Mouse (Mus musculus) stomach, embryonic 16.5 days (tissue): Measurements from ENCODE around the gene Fam20b. TPM values are rescaled to one million over a fixed set of nuclear protein-coding genes. Genes with fewer than 3 reads are reported as not detected.

ENCODE experiments used
- ATAC-seq: fragments of 200-750 bp; cut with Nextera tagmentation; 2 replicates; pipeline ENCODE4 v1.8.0; 2017; ENCODE audit warnings: moderate number of reproducible peaks, moderate TSS enrichment; ENCODE audit not compliant: insufficient read depth, low FRiP score
- H3K27ac ChIP-seq: fragments of 300-500 bp; sonication (generic); 2 replicates; pipeline ENCODE4 v1.5.1; 2014; ENCODE audit warnings: low read length
- H3K27me3 ChIP-seq: fragments of 300-500 bp; sonication (generic); 2 replicates; pipeline ENCODE4 v1.6.1; 2014; ENCODE audit warnings: low read length, control low read depth, mixed read lengths; ENCODE audit not compliant: control insufficient read depth, insufficient read depth
- H3K36me3 ChIP-seq: fragments of 300-500 bp; sonication (generic); 2 replicates; pipeline ENCODE4 v1.6.1; 2014; ENCODE audit warnings: low read length; ENCODE audit not compliant: control insufficient read depth, insufficient read depth
- H3K4me1 ChIP-seq: fragments of 300-500 bp; sonication (generic); 2 replicates; pipeline ENCODE4 v1.6.1; 2014; ENCODE audit warnings: low read length, control low read depth, mixed read lengths; ENCODE audit not compliant: control insufficient read depth, insufficient read depth
- H3K4me2 ChIP-seq: fragments of 300-500 bp; sonication (generic); 2 replicates; pipeline ENCODE4 v1.6.1; 2014; ENCODE audit warnings: low read depth, low read length, mixed read lengths
- H3K4me3 ChIP-seq: fragments of 300-500 bp; sonication (generic); replicated peaks from 2 replicates; pipeline ENCODE4 v1.5.1; 2014; ENCODE audit warnings: mild to moderate bottlenecking, low read length
- H3K9ac ChIP-seq: fragments of 300-500 bp; sonication (generic); 2 replicates; pipeline ENCODE4 v1.6.1; 2014; ENCODE audit warnings: low read length
- H3K9me3 ChIP-seq: fragments of 300-500 bp; sonication (generic); replicated peaks from 2 replicates; pipeline ENCODE4 v1.6.1; 2016; ENCODE audit warnings: low read length, control low read depth; ENCODE audit not compliant: control insufficient read depth
- WGBS: fragments of 180-500 bp; shearing (Covaris S2); extraction: QIAGEN DNeasy Blood & Tissue Kit; methylation state at CpG from one replicate; pipeline ENCODE4 v1.1.7; 2014; 5-methylcytosine and 5-hydroxymethylcytosine counted together
- polyA plus RNA-seq: library from polyadenylated mRNA; unstranded; fragments of >200 nt; fragmentation: Nextera tagmentation; extraction: Ambion mirVana; gene quantifications from 2 replicates; pipeline ENCODE4 v1.2.1, GENCODE M21; 2015

Fam20b gene
- polyA plus RNA-seq, 1 experiment from 2014 or later: 33.2 TPM

DNA sequence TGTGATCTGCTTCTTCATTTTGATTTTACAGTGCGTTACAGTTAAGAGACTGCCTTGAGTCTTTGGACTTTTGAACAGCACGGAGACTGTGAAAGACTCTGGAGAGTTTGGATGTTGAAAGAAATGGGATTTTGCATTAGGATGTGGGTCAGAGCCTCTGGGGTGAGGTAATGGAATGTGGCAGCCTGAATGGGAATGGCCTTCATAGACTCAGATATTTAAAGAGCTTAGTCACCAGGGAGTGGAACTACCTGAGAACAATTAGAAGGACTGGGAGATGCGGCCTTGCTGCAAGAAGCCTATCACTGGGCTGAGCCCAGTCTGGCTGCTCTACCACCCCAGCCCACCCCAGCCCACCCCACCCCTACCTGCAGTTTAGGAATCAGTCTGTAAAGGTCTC is 41.7 kb downstream of the Fam20b start:
- no peaks in the 10 kb centered on the region for H3K9me3 ChIP-seq
- H3K27ac ChIP-seq: no peak overlapping the region; the same call in 1 of the 2 replicates

DNA sequence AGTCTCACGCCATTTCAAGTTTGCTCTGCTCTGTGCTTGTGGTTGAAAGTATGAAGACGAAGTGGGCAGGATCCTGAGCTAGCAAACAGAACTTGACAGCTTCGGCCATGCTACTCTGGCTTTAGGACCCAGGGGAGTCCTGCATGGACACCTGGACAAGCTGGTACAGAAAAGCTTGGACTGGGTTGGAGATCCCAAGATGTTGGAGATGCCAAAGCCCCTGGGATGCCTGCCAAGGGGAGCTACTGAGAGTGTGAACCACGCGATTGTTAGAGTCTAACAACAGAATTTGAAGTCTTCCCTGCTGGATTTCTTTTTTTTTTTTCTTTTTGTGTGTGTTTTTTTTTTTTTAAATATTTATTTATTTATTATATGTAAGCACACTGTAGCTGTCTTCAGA is 42.3 kb downstream of the Fam20b start:
- no peak overlapping the region for H3K27ac ChIP-seq
- H3K4me1 ChIP-seq: peaks cover 10% of the 10 kb centered on the region; the same call in 1 of the 2 replicates
- 73% methylated on average over 5 of the region's 5 CpGs for WGBS
- no peak for ATAC-seq
- peaks cover 4% of the 10 kb centered on the region; the same call in 1 of the 2 replicates for H3K36me3 ChIP-seq
- no peak overlapping the region for H3K4me2 ChIP-seq
- no peak overlapping the region for H3K9ac ChIP-seq
- no peaks in the 10 kb centered on the region for H3K9me3 ChIP-seq
- H3K4me3 ChIP-seq: no peak overlapping the region
- no peaks in the 10 kb centered on the region for H3K27me3 ChIP-seq

More for the DNA sequence above, 41.7 kb downstream of the Fam20b start:
- no peak overlapping the region for H3K4me2 ChIP-seq
- no peaks in the 10 kb centered on the region for H3K27me3 ChIP-seq
- peaks cover 4% of the 10 kb centered on the region; the same call in 1 of the 2 replicates for H3K36me3 ChIP-seq
- H3K4me3 ChIP-seq: no peak overlapping the region
- ATAC-seq: no peak
- H3K9ac ChIP-seq: no peak overlapping the region
- H3K4me1 ChIP-seq: peaks cover 10% of the 10 kb centered on the region; the same call in 1 of the 2 replicates
- 88% methylated on average over 3 of the region's 3 CpGs for WGBS

DNA sequence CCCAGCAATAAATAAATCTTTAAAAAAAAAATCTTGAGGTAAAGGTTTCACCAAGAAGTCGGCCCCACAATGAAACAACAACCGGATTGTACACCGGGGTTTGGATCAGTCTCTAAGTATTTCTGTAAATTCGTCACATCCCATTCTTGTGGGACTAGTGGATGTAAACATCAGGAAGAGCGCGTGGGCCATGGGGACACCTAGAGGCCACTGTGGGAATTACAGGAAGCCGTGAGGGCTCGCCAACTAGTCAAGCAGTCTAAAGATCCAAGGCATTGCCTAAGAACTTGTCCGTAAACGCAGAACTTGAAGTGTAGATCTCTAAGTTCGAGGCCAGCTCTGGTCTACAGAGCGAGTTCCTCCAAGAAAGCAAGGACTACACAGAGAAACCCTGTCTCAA is 42.7 kb downstream of the Fam20b start:
- Histone ChIP-seq H3K4me2 (no peak overlapping the region), H3K4me3 (no peak overlapping the region), H3K9ac (no peak overlapping the region), H3K36me3 (peaks cover 4% of the 10 kb centered on the region; the same call in 1 of the 2 replicates), H3K27me3 (no peaks in the 10 kb centered on the region), H3K9me3 (no peaks in the 10 kb centered on the region), H3K27ac (no peak overlapping the region), H3K4me1 (peaks cover 10% of the 10 kb centered on the region; the same call in 1 of the 2 replicates)
- 32% methylated on average over 12 of the region's 12 CpGs for WGBS
- ATAC-seq: no peak

DNA sequence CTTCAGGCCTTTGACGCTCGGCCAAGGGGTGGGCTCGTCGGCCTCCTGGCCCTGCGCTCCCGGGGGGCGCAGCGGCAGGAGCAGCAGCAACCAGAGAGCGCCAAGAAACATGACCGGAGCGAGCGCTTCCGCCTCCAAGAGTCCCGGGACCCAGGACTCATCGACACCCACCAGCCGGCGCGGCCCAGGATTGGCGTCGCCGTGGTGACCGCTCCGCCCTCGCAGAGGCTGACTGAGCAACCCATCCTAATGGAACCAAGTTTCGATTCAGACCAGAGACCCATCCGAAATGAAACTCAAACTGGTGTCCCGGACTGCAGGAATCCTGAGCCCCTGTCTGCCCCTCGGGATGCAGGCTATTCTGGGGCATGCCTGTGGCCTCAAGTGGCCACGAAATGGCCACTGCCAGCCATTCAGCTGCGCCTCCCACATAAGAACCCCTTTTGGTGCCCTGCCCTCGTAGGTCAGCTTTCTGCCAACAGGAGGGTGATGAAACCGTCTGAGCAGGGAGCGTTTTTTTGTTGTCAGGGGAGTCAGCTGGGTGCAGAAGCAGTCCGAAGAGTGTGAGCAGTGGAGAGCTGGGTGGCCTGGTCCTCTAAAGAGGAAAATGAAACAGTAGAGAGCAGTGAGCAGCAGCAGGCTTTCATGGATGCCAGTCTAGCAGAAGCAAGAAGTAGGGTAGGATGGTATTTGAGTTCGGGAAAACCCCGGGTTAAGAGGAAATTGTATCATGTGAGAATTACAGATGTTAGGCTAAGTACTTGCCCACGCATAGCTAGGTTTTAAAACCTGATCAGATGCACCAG is 44.5 kb downstream of the Fam20b start, which contains the start of gene Tor3a:
TSS of gene Tor3a (minus strand) at position 162 of the 806 bp plus-strand sequence.
- H3K4me1 ChIP-seq: peaks cover 10% of the 10 kb centered on the region; the same call in 1 of the 2 replicates
- no peaks in the 10 kb centered on the region for H3K36me3 ChIP-seq
- peak within 1 kb of the TSS; percentile 96 for H3K4me2 ChIP-seq
- no peaks in the 10 kb centered on the region for H3K9me3 ChIP-seq
- WGBS: 8% methylated on average over 37 of the region's 37 CpGs
- no peaks in the 10 kb centered on the region for H3K27me3 ChIP-seq
- H3K27ac ChIP-seq: peak within 1 kb of the TSS; percentile 43
- H3K4me3 ChIP-seq: peak within 1 kb of the TSS; percentile 70
- peak within 1 kb of the TSS; percentile 76 for H3K9ac ChIP-seq
- ATAC-seq: peak; percentile 83; the same call in 1 of the 2 replicates

DNA sequence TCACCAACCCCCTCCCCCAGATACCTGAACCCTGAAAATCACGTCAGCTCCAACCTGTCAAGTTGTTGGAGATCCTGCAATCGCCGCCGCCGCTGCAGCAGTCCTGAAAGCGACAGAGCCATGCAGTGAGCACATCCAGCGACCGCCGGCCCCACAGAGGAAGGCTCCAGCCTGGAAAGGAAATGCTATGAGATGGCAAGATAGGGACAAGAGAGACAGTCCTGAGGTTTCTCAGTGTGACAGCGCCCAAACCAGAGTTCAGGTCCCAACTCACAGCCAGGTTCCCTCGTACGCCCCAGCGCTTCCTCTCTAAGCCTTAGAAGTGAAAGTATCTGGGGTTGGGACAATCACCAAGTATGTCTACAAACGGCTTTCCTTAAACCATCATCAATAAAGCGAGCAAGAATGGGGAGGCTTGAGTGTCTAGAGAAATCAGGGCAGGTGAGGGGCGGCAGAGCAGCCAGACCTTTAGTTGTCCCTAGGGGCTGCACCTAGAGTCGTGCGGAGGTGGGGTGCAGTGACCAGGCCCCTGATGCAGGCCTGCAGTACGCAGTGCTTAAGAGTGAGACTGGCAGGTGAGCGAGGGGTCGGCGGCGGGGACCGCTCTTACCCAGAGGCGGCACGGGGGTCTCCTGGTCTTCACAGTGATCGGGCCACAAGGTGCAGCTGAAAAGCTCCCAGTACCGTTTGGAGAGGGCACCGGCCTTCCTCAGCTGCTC is 45.3 kb downstream of the Fam20b start:
- ATAC-seq: peak; percentile 34; the same call in 1 of the 2 replicates
- H3K27me3 ChIP-seq: no peaks in the 10 kb centered on the region
- H3K4me3 ChIP-seq: peak overlapping the region; percentile 70
- no peaks in the 10 kb centered on the region for H3K36me3 ChIP-seq
- H3K27ac ChIP-seq: peak overlapping the region; percentile 25; the same call in 1 of the 2 replicates
- peak overlapping the region; percentile 76 for H3K9ac ChIP-seq
- H3K4me2 ChIP-seq: peak overlapping the region; percentile 96
- H3K9me3 ChIP-seq: no peaks in the 10 kb centered on the region
- peaks cover 10% of the 10 kb centered on the region; the same call in 1 of the 2 replicates for H3K4me1 ChIP-seq
- WGBS: 4% methylated on average over 29 of the region's 29 CpGs

DNA sequence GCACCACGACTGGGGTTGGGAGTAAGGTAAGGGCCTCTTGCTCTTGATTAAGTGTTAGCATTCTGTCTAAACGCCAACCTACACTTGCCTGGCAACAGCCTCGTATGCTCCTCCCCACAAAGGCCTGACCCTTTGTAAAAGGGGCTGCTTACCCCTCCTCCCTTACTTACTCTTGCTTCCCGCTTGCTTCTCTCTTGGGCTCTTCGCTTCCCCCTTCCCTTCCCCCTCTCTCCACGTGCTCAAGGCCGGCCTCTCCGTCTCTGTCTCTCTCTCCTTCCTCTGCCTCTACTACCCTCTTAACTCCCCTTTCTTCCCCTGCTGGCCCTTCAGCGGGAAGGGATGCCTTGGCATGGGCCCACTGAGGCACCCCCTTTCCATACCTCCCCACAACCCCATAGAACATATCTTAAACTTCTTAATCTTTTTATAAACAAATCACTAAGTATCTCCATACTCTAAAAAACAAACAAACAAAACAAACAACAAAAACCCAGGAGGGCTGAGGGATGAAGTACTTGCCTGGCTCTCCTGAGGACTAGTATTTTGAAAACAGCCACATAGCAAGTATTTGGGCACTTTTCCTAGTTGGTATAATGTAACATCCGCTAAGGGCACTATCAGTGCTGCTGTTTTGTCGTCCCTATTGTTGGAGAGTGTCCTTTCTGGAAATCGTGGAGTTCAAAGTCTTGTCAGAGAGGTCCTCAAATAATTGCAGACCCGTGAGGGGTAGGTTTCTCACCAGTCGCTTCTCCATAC is 46.0 kb downstream of the Fam20b start:
- H3K4me1 ChIP-seq: peaks cover 10% of the 10 kb centered on the region; the same call in 1 of the 2 replicates
- no peak for ATAC-seq
- WGBS: 24% methylated on average over 14 of the region's 14 CpGs
- peak overlapping the region; percentile 96 for H3K4me2 ChIP-seq
- peak overlapping the region; percentile 70 for H3K4me3 ChIP-seq
- no peaks in the 10 kb centered on the region for H3K27me3 ChIP-seq
- H3K9me3 ChIP-seq: no peaks in the 10 kb centered on the region
- H3K9ac ChIP-seq: peak overlapping the region; percentile 76
- no peaks in the 10 kb centered on the region for H3K36me3 ChIP-seq
- H3K27ac ChIP-seq: no peak overlapping the region

DNA sequence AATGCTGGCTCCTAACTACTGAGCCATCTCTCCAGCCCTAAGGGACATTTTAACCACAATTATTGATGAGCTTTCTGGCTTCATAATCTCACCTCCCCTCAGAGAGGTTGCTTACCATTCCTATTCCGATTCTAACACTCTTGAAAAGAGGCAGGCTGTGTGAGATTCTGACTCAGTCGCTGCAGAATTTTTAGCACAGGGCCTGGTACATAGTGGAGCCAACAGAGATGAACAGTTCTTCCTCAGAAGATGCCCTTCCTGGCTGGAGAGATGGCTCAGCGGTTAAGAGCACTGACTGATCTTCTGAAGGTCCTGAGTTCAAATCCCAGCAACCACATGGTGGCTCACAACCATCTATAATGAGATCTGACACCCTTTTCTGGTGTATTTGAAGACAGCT is 47.0 kb downstream of the Fam20b start:
- peaks cover 13% of the 10 kb centered on the region for H3K4me1 ChIP-seq
- no peaks in the 10 kb centered on the region for H3K9me3 ChIP-seq
- H3K27ac ChIP-seq: no peak overlapping the region
- no peaks in the 10 kb centered on the region for H3K36me3 ChIP-seq
- 88% methylated on average over 3 of the region's 3 CpGs for WGBS
- H3K9ac ChIP-seq: no peak overlapping the region
- ATAC-seq: no peak
- H3K4me2 ChIP-seq: no peak overlapping the region
- no peak overlapping the region for H3K4me3 ChIP-seq
- no peaks in the 10 kb centered on the region for H3K27me3 ChIP-seq

DNA sequence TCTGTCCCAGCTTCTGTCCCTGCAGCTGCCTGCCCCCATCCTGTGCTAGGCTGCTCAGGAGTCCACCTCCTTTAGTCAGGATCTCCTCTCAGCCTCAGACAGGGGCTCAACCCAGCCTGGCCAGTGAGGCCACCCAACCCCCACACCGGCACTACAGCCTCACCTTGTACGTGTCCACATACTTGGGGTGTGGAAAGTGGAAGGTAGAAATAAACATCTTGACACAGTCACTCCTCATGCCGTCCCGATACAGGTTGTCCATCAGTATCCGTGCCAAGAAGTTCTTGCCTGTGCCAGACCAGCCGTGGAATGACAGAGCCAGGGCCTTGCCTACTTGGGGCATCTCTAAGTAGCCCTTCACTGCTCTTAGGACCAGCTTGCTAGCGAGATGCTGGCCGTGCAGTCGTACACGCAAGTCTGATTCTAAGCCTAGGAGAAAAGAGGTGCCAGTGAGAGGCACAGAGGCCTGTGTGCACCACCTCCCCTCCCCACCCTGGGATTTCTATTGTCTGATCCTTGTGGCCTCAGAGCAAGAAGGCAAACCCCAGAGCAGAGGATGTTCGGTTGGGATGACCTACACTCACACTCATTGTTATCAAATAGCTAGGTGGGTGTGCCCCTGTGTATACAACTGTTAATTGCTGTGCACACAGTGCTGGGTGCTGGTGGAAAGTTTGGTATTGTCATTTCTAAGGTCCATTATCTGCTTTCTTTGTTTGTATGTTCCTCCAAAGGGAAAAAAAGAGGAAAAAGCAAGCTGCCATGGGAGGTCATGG is 49.5 kb downstream of the Fam20b start:
- no peak overlapping the region for H3K9ac ChIP-seq
- no peaks in the 10 kb centered on the region for H3K9me3 ChIP-seq
- WGBS: 39% methylated on average over 11 of the region's 11 CpGs
- no peak overlapping the region for H3K4me3 ChIP-seq
- H3K27me3 ChIP-seq: no peaks in the 10 kb centered on the region
- peak; percentile 21; the same call in 1 of the 2 replicates for ATAC-seq
- H3K27ac ChIP-seq: no peak overlapping the region
- no peak overlapping the region for H3K4me2 ChIP-seq
- H3K36me3 ChIP-seq: no peaks in the 10 kb centered on the region
- H3K4me1 ChIP-seq: peaks cover 14% of the 10 kb centered on the region
